Mouse (Mus musculus) forebrain, embryonic 10.5 days (tissue): Measurements from ENCODE around the gene Tbc1d17. TPM values are rescaled to one million over a fixed set of nuclear protein-coding genes. Genes with fewer than 3 reads are reported as not detected.

Experiments
- DNase-seq: peaks from one replicate; pipeline ENCODE4 v3.0.0-alpha.2; 2017; ENCODE audit warnings: low spot score; ENCODE audit errors: extremely low spot score
- H3K27ac ChIP-seq: fragments of 300-500 bp; sonication (generic); 2 replicates; pipeline ENCODE4 v1.5.1; 2016; ENCODE audit warnings: mild to moderate bottlenecking
- H3K27me3 ChIP-seq: fragments of 300-500 bp; sonication (generic); 2 replicates; pipeline ENCODE4 v1.6.1; 2016; ENCODE audit warnings: mild to moderate bottlenecking; ENCODE audit not compliant: poor library complexity, severe bottlenecking
- H3K36me3 ChIP-seq: fragments of 300-500 bp; sonication (generic); replicated peaks from 2 replicates; pipeline ENCODE4 v1.6.1; 2016; ENCODE audit warnings: mild to moderate bottlenecking, moderate library complexity
- H3K4me1 ChIP-seq: fragments of 300-500 bp; sonication (generic); 2 replicates; pipeline ENCODE4 v1.6.1; 2016
- H3K4me3 ChIP-seq: fragments of 300-500 bp; sonication (generic); 2 replicates; pipeline ENCODE4 v1.5.1; 2016; ENCODE audit warnings: mild to moderate bottlenecking, moderate library complexity
- H3K9me3 ChIP-seq: fragments of 300-500 bp; sonication (generic); 2 replicates; pipeline ENCODE4 v1.6.1; 2016; ENCODE audit warnings: mild to moderate bottlenecking, moderate library complexity
- WGBS: fragments of 180-500 bp; shearing (Covaris S2); methylation state at CpG from one replicate; pipeline ENCODE4 v1.1.7; 2016; 5-methylcytosine and 5-hydroxymethylcytosine counted together
- microRNA counts: library from miRNA; unstranded; fragments of <30 nt; microRNA quantifications from one replicate; lab custom pipeline; 2017
- microRNA-seq: library from miRNA; unstranded; fragments of <30 nt; microRNA quantifications from one replicate; pipeline ENCODE4, GENCODE M21; 2017
- polyA plus RNA-seq: library from polyadenylated mRNA; unstranded; fragments of >200 nt; fragmentation: Nextera tagmentation; extraction: Ambion mirVana; gene quantifications from 2 replicates; pipeline ENCODE4 v1.2.1, GENCODE M21; 2016

The Tbc1d17 gene
- polyA plus RNA-seq, 1 experiment from 2014 or later: 73.6 TPM

- H3K27ac ChIP-seq: peak overlapping the region; percentile 99
- peaks cover 58% of the 10 kb centered on the region for H3K36me3 ChIP-seq
- WGBS: 91% methylated on average over 4 of the region's 4 CpGs
- DNase-seq: no peak
- H3K9me3 ChIP-seq: no peaks in the 10 kb centered on the region
- H3K4me1 ChIP-seq: peaks cover 39% of the 10 kb centered on the region
- H3K4me3 ChIP-seq: peak overlapping the region; percentile 90
- no peaks in the 10 kb centered on the region for H3K27me3 ChIP-seq
Observed at GRCm38 (mm10) chr7:44814423-44814822, 34.5 kb downstream of the Tbc1d17 start.

- no peaks in the 10 kb centered on the region for H3K27me3 ChIP-seq
- WGBS: 92% methylated on average over 3 of the region's 3 CpGs
- H3K27ac ChIP-seq: no peak overlapping the region
- peaks cover 34% of the 10 kb centered on the region for H3K4me1 ChIP-seq
- H3K4me3 ChIP-seq: no peak overlapping the region
- H3K36me3 ChIP-seq: peaks cover 54% of the 10 kb centered on the region
- no peaks in the 10 kb centered on the region for H3K9me3 ChIP-seq
- DNase-seq: no peak
Observed at GRCm38 (mm10) chr7:44813985-44814384, 34.9 kb downstream of the Tbc1d17 start.

- 94% methylated on average over 20 of the region's 20 CpGs for WGBS
- DNase-seq: no peak
- H3K4me3 ChIP-seq: no peak overlapping the region
- H3K27ac ChIP-seq: no peak overlapping the region
- peaks cover 42% of the 10 kb centered on the region for H3K36me3 ChIP-seq
- H3K9me3 ChIP-seq: no peaks in the 10 kb centered on the region
- peaks cover 22% of the 10 kb centered on the region for H3K4me1 ChIP-seq
- H3K27me3 ChIP-seq: no peaks in the 10 kb centered on the region
Observed at GRCm38 (mm10) chr7:44812651-44813325, 36.1 kb downstream of the Tbc1d17 start.

GRCm38 (mm10) chr7:44810819-44811557, 37.9 kb downstream of the Tbc1d17 start:
- Histone ChIP-seq H3K9me3 (no peaks in the 10 kb centered on the region), H3K36me3 (peaks cover 42% of the 10 kb centered on the region), H3K27ac (no peak overlapping the region), H3K4me1 (peaks cover 16% of the 10 kb centered on the region), H3K27me3 (no peaks in the 10 kb centered on the region), H3K4me3 (no peak overlapping the region)
- no peak for DNase-seq
- whole genome bisulfite sequencing: 90% methylated on average over 7 of the region's 7 CpGs

- Histone ChIP-seq H3K4me1 (peaks cover 14% of the 10 kb centered on the region), H3K4me3 (no peak overlapping the region), H3K36me3 (peaks cover 42% of the 10 kb centered on the region), H3K27me3 (no peaks in the 10 kb centered on the region), H3K9me3 (no peaks in the 10 kb centered on the region), H3K27ac (no peak overlapping the region)
- DNase-seq: no peak
- 83% methylated on average over 4 of the region's 4 CpGs for WGBS
Observed at GRCm38 (mm10) chr7:44810365-44810764, 38.5 kb downstream of the Tbc1d17 start.

GRCm38 (mm10) chr7:44809466-44809865, 39.4 kb downstream of the Tbc1d17 start:
- peaks cover 38% of the 10 kb centered on the region for H3K36me3 ChIP-seq
- no peaks in the 10 kb centered on the region for H3K27me3 ChIP-seq
- DNase-seq: no peak
- H3K27ac ChIP-seq: no peak overlapping the region
- peaks cover 5% of the 10 kb centered on the region for H3K4me1 ChIP-seq
- H3K9me3 ChIP-seq: no peaks in the 10 kb centered on the region
- H3K4me3 ChIP-seq: no peak overlapping the region
- WGBS: 90% methylated on average over 3 of the region's 3 CpGs

GRCm38 (mm10) chr7:44808927-44809326, 40.0 kb downstream of the Tbc1d17 start:
- DNase-seq: no peak
- Histone ChIP-seq H3K36me3 (peaks cover 33% of the 10 kb centered on the region), H3K4me1 (0 out of 2 replicates have a peak, but pooled peaks cover under 1% of the 10 kb centered on the region), H3K27ac (no peak overlapping the region), H3K9me3 (no peaks in the 10 kb centered on the region), H3K27me3 (no peaks in the 10 kb centered on the region), H3K4me3 (no peak overlapping the region)
- 91% methylated on average over 2 of the region's 2 CpGs for WGBS

GRCm38 (mm10) chr7:44792781-44793180, 56.1 kb downstream of the Tbc1d17 start:
- Histone ChIP-seq H3K27me3 (no peaks in the 10 kb centered on the region), H3K4me1 (no peaks in the 10 kb centered on the region), H3K27ac (no peak overlapping the region), H3K9me3 (peaks cover 24% of the 10 kb centered on the region), H3K36me3 (no peaks in the 10 kb centered on the region), H3K4me3 (no peak overlapping the region)
- 88% methylated on average over 6 of the region's 6 CpGs for WGBS
- no peak for DNase-seq

- no peaks in the 10 kb centered on the region for H3K27me3 ChIP-seq
- no peaks in the 10 kb centered on the region for H3K36me3 ChIP-seq
- DNase-seq: no peak
- WGBS: 66% methylated on average over 4 of the region's 4 CpGs
- H3K4me1 ChIP-seq: no peaks in the 10 kb centered on the region
- H3K27ac ChIP-seq: no peak overlapping the region
- no peak overlapping the region for H3K4me3 ChIP-seq
- peaks cover 17% of the 10 kb centered on the region for H3K9me3 ChIP-seq
Observed at GRCm38 (mm10) chr7:44790066-44790465, 58.8 kb downstream of the Tbc1d17 start.

- no peak overlapping the region for H3K4me3 ChIP-seq
- H3K27ac ChIP-seq: no peak overlapping the region
- no peak for DNase-seq
- no peaks in the 10 kb centered on the region for H3K4me1 ChIP-seq
- 77% methylated on average over 3 of the region's 3 CpGs for WGBS
- H3K36me3 ChIP-seq: no peaks in the 10 kb centered on the region
- no peaks in the 10 kb centered on the region for H3K27me3 ChIP-seq
- peaks cover 17% of the 10 kb centered on the region for H3K9me3 ChIP-seq
Observed at GRCm38 (mm10) chr7:44789531-44789930, 59.3 kb downstream of the Tbc1d17 start.

MicroRNAs within 50 kb of the gene (microRNA counts, 519-probe panel; counts per million panel counts)
- 341 counts per million, percentile 65 among the panel's probes with 10 or more counts for microRNA mmu-miR-707 (lab: Ali Mortazavi, UCI)

Small RNA genes within 50 kb of the gene (microRNA-seq; reads per million reads assigned to microRNA genes)
- not detected for gene Mir707

Other genes starting within 250 kb of the Tbc1d17 start
- gene Myh14, start 178.2 kb downstream of the Tbc1d17 start, polyA plus RNA-seq: 1.5 and 1.8 TPM in 2 replicates
- not detected in 2 replicates for gene Izumo2, start 140.3 kb downstream of the Tbc1d17 start, polyA plus RNA-seq
- 42.1 and 43.4 TPM in 2 replicates for gene Vrk3, start 100.7 kb downstream of the Tbc1d17 start, polyA plus RNA-seq
- gene Zfp473, start 98.0 kb downstream of the Tbc1d17 start, polyA plus RNA-seq: 3.5 and 4.3 TPM in 2 replicates
- gene Nup62, start 33.0 kb downstream of the Tbc1d17 start, polyA plus RNA-seq: 168 and 172 TPM in 2 replicates
- 0.85 and 1.7 TPM in 2 replicates for gene Il4i1, start 32.7 kb downstream of the Tbc1d17 start, polyA plus RNA-seq
- gene Atf5, start 32.4 kb downstream of the Tbc1d17 start, polyA plus RNA-seq: 3.3 and 3.6 TPM in 2 replicates
- gene Akt1s1, start 88 bp downstream of the Tbc1d17 start, polyA plus RNA-seq: 84.3 and 84.6 TPM in 2 replicates
- gene Pnkp, start 8.1 kb upstream of the Tbc1d17 start, polyA plus RNA-seq: 37.8 and 39.8 TPM in 2 replicates
- gene Ptov1, start 20.7 kb upstream of the Tbc1d17 start, polyA plus RNA-seq: 415 and 438 TPM in 2 replicates
- gene Med25, start 43.6 kb upstream of the Tbc1d17 start, polyA plus RNA-seq: 175 and 185 TPM in 2 replicates
- 24.8 and 25.0 TPM in 2 replicates for gene Fuz, start 47.0 kb upstream of the Tbc1d17 start, polyA plus RNA-seq
- 69.1 and 69.5 TPM in 2 replicates for gene Ap2a1, start 80.4 kb upstream of the Tbc1d17 start, polyA plus RNA-seq
- 0.47 TPM in 1 of 2 replicates, not detected in the other for gene Tsks, start 94.1 kb upstream of the Tbc1d17 start, polyA plus RNA-seq
- gene Cpt1c, start 125.8 kb upstream of the Tbc1d17 start, polyA plus RNA-seq: 19.4 and 20.8 TPM in 2 replicates
- 909 and 984 TPM in 2 replicates for gene Prmt1, start 137.5 kb upstream of the Tbc1d17 start, polyA plus RNA-seq
- gene Irf3, start 148.6 kb upstream of the Tbc1d17 start, polyA plus RNA-seq: 70.5 and 76.0 TPM in 2 replicates
- gene Bcl2l12, start 149.6 kb upstream of the Tbc1d17 start, polyA plus RNA-seq: 80.7 and 83.9 TPM in 2 replicates
- gene Scaf1, start 167.3 kb upstream of the Tbc1d17 start, polyA plus RNA-seq: 39.9 and 41.0 TPM in 2 replicates
- gene Rras, start 168.9 kb upstream of the Tbc1d17 start, polyA plus RNA-seq: 15.0 and 16.8 TPM in 2 replicates
- 11.9 and 12.7 TPM in 2 replicates for gene Prr12, start 203.8 kb upstream of the Tbc1d17 start, polyA plus RNA-seq
- gene Nosip, start 213.3 kb upstream of the Tbc1d17 start, polyA plus RNA-seq: 61.2 and 67.6 TPM in 2 replicates
- 16.5 and 17.7 TPM in 2 replicates for gene Prrg2, start 213.6 kb upstream of the Tbc1d17 start, polyA plus RNA-seq
- gene Rcn3, start 243.1 kb upstream of the Tbc1d17 start, polyA plus RNA-seq: 101 and 113 TPM in 2 replicates